Mouse (Mus musculus) CD8-positive naive resting alpha-beta T cell, adult 2 months (primary cell): ENCODE data around the gene Kdm2b.
A peak's percentile ranks its signal among the peaks of the same experiment; 100 is the strongest.

Experiments
- DNase-seq, 2 experiments: peaks; one replicate each; pipeline ENCODE4 v3.0.0; 2022; ENCODE audit warnings: low read depth in 2 of 2, low spot score in 2 of 2

The Kdm2b gene

GRCm38 (mm10) chr5:122898153-122898552 is 91.5 kb downstream of the Kdm2b start:
- DNase-seq: no peak

- DNase-seq: no peak
Observed at GRCm38 (mm10) chr5:122894821-122895220, 94.8 kb downstream of the Kdm2b start.

GRCm38 (mm10) chr5:122894007-122894637 is 95.5 kb downstream of the Kdm2b start:
- DNase-seq: peak; percentile 65 to 82

- no peak for DNase-seq
Observed at GRCm38 (mm10) chr5:122893270-122893669, 96.4 kb downstream of the Kdm2b start.

- DNase-seq: no peak
Observed at GRCm38 (mm10) chr5:122890396-122890795, 99.2 kb downstream of the Kdm2b start.

- no peak for DNase-seq
Observed at GRCm38 (mm10) chr5:122888612-122889214, 100.9 kb downstream of the Kdm2b start.

GRCm38 (mm10) chr5:122887926-122888611 is 101.6 kb downstream of the Kdm2b start:
- DNase-seq: no peak

- DNase-seq: no peak
Observed at GRCm38 (mm10) chr5:122887033-122887432, 102.6 kb downstream of the Kdm2b start.

- DNase-seq: no peak
Observed at GRCm38 (mm10) chr5:122884594-122885348, 104.9 kb downstream of the Kdm2b start.

- DNase-seq: no peak
Observed at GRCm38 (mm10) chr5:122883652-122884235, 105.9 kb downstream of the Kdm2b start.

- DNase-seq: no peak
Observed at GRCm38 (mm10) chr5:122883237-122883636, 106.4 kb downstream of the Kdm2b start.

- DNase-seq: no peak
Observed at GRCm38 (mm10) chr5:122882256-122883050, 107.2 kb downstream of the Kdm2b start.

- DNase-seq: peak; percentile 37 to 53
Observed at GRCm38 (mm10) chr5:122881313-122881712, 108.3 kb downstream of the Kdm2b start.

GRCm38 (mm10) chr5:122880241-122880980 is 109.2 kb downstream of the Kdm2b start:
- DNase-seq: no peak

- no peak for DNase-seq
Observed at GRCm38 (mm10) chr5:122876671-122877070, 113.0 kb downstream of the Kdm2b start.

GRCm38 (mm10) chr5:122874359-122874758 is 115.3 kb downstream of the Kdm2b start:
- no peak for DNase-seq

GRCm38 (mm10) chr5:122873573-122873972 is 116.0 kb downstream of the Kdm2b start:
- DNase-seq: no peak

- no peak for DNase-seq
Observed at GRCm38 (mm10) chr5:122872626-122873025, 117.0 kb downstream of the Kdm2b start.

GRCm38 (mm10) chr5:122863053-122863452 is 126.6 kb downstream of the Kdm2b start:
- no peak for DNase-seq

GRCm38 (mm10) chr5:122855858-122856257 is 133.8 kb downstream of the Kdm2b start:
- DNase-seq: no peak
